Mouse (Mus musculus): ENCODE data around the gene Bco1.

- no peak for TF ChIP-seq CTCF (IDR thresholded peaks at IDR 0.05; ENCODE audit: extremely low read depth, insufficient read length, insufficient replicate concordance, low read depth, low read length)
- TF ChIP-seq POLR2A (IDR thresholded peaks at IDR 0.05; ENCODE audit: low read depth, low read length): no peak
Observed at GRCm38 (mm10) chr8:117159031-117159430, 63.4 kb downstream of the Bco1 start.

All from small intestine, adult 2 months (tissue).